Mouse (Mus musculus) macrophage (primary cell): Measurements from ENCODE around the gene Mcoln1. TPM values are rescaled to one million over a fixed set of nuclear protein-coding genes. Genes with fewer than 3 reads are reported as not detected.

Experiments
- H3K27ac ChIP-seq: fragments of 350-480 bp; formaldehyde crosslinking; 2 replicates; pipeline ENCODE4 v1.9.0; 2021
- H3K36me3 ChIP-seq: fragments of 350-480 bp; formaldehyde crosslinking; 2 replicates; pipeline ENCODE4 v1.9.0; 2021; ENCODE audit errors: inconsistent target
- H3K4me3 ChIP-seq: fragments of 350-480 bp; formaldehyde crosslinking; 2 replicates; pipeline ENCODE4 v1.9.0; 2021; ENCODE audit errors: inconsistent target
- H3K79me2 ChIP-seq: fragments of 350-480 bp; formaldehyde crosslinking; 2 replicates; pipeline ENCODE4 v1.9.0; 2021; ENCODE audit errors: inconsistent target
- WGBS: methylation state at CpG from one replicate; pipeline ENCODE4 v1.1.7; 2026; ENCODE audit warnings: inconsistent platforms; ENCODE audit not compliant: missing documents; 5-methylcytosine and 5-hydroxymethylcytosine counted together
- polyA plus RNA-seq: library from polyadenylated mRNA; stranded (reverse); fragments of 250-400 nt; gene quantifications from 3 replicates; pipeline ENCODE4 v1.2.4, GENCODE M21; 2018; ENCODE audit warnings: inconsistent platforms

Gene Mcoln1
- polyA plus RNA-seq, 1 experiment from 2014 or later, result 73.4 TPM

GRCm38 (mm10) chr8:3516450-3517116 is 16.3 kb downstream of the Mcoln1 start:
- H3K4me3 ChIP-seq, result peak overlapping the region; percentile 89
- 1% methylated on average over 34 of the region's 36 CpGs for WGBS
- peaks cover 33% of the 10 kb centered on the region for H3K36me3 ChIP-seq
- H3K27ac ChIP-seq, result peak overlapping the region; percentile 42
- H3K79me2 ChIP-seq, result no peaks in the 10 kb centered on the region

GRCm38 (mm10) chr8:3517117-3517495 is 16.8 kb downstream of the Mcoln1 start:
- Histone ChIP-seq H3K27ac (peak overlapping the region; percentile 42), H3K79me2 (no peaks in the 10 kb centered on the region), H3K4me3 (peak overlapping the region; percentile 89), H3K36me3 (peaks cover 33% of the 10 kb centered on the region)
- WGBS, result 13% methylated on average over 16 of the region's 16 CpGs

DNA sequence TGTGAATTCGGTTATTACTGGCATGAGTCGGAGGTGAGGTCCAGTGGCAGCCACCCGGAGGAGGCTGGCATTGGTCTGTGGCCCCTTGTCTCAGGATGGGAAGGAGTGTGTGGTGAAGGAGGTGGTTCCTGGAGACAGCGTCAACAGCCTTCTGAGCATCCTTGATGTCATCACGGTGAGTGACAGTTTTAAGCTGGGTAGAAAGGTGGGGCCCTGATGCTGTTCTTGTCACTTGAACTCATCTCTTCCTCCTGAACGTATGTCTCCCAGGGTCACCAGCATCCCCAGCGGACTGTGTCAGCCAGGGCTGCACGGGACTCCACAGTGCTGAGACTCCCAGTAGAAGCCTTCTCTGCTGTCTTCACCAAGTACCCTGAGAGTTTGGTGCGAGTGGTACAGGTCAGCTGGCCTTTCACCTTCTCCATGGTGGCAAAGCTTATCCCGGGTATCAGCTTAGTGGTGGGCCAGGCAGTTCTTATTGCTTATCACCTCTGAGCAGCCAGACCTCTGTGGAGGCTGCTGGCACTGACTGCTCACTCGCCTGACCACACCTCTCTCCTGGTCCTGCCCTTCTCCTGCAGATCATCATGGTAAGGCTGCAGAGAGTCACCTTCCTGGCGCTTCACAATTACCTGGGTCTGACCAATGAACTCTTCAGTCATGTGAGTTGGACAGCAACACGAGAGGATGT is 21.9 kb downstream of the Mcoln1 start:
- H3K4me3 ChIP-seq, result no peak overlapping the region
- no peak overlapping the region for H3K27ac ChIP-seq
- peaks cover 48% of the 10 kb centered on the region for H3K36me3 ChIP-seq
- no peaks in the 10 kb centered on the region for H3K79me2 ChIP-seq
- WGBS, result 98% methylated on average over 13 of the region's 13 CpGs

- 59% methylated on average over 5 of the region's 5 CpGs for WGBS
- H3K4me3 ChIP-seq, result no peak overlapping the region
- peaks cover 33% of the 10 kb centered on the region for H3K36me3 ChIP-seq
Observed at GRCm38 (mm10) chr8:3530816-3531215, 30.6 kb downstream of the Mcoln1 start.

GRCm38 (mm10) chr8:3531936-3532335 is 31.7 kb downstream of the Mcoln1 start:
- H3K4me3 ChIP-seq, result no peak overlapping the region
- WGBS, result 97% methylated on average over 18 of the region's 18 CpGs
- peaks cover 35% of the 10 kb centered on the region for H3K36me3 ChIP-seq

More at GRCm38 (mm10) chr8:3530816-3531215, 30.6 kb downstream of the Mcoln1 start:
- Histone ChIP-seq H3K27ac (no peak overlapping the region), H3K79me2 (no peaks in the 10 kb centered on the region)

GRCm38 (mm10) chr8:3536053-3536841 is 36.0 kb downstream of the Mcoln1 start:
- WGBS, result 83% methylated on average over 15 of the region's 15 CpGs
- Histone ChIP-seq H3K79me2 (no peaks in the 10 kb centered on the region), H3K4me3 (no peak overlapping the region), H3K36me3 (peaks cover 61% of the 10 kb centered on the region), H3K27ac (no peak overlapping the region)

More at GRCm38 (mm10) chr8:3531936-3532335, 31.7 kb downstream of the Mcoln1 start:
- Histone ChIP-seq H3K79me2 (no peaks in the 10 kb centered on the region), H3K27ac (no peak overlapping the region)

- no peak overlapping the region for H3K4me3 ChIP-seq
- no peaks in the 10 kb centered on the region for H3K79me2 ChIP-seq
- H3K36me3 ChIP-seq, result peaks cover 54% of the 10 kb centered on the region
- 98% methylated on average over 9 of the region's 9 CpGs for WGBS
- no peak overlapping the region for H3K27ac ChIP-seq
Observed at GRCm38 (mm10) chr8:3536940-3537339, 36.7 kb downstream of the Mcoln1 start.

- no peak overlapping the region for H3K27ac ChIP-seq
- peaks cover 52% of the 10 kb centered on the region for H3K36me3 ChIP-seq
- no peaks in the 10 kb centered on the region for H3K79me2 ChIP-seq
- 93% methylated on average over 12 of the region's 26 CpGs for WGBS
- H3K4me3 ChIP-seq, result no peak overlapping the region
Observed at GRCm38 (mm10) chr8:3537666-3538065, 37.4 kb downstream of the Mcoln1 start.

DNA sequence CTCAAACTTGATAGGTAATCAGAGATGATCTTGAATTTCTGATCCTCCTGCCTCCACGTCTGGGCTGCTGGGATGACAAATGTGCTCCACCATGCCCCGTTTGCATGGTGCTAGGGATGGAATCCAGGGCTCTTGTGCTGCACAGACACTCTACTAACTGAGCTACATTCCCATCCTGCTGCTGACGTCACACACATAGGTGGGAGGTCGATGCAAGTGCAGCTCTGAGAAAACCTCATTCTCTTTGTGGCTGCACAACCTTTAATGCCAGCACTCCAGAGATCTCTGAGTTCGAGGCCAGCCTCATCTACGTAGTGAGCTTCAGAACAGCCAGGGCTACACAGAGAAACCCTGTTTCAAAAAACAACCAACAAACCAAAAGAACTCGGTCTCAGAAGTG is 38.9 kb downstream of the Mcoln1 start:
- no peak overlapping the region for H3K27ac ChIP-seq
- 93% methylated on average over 7 of the region's 7 CpGs for WGBS
- peaks cover 63% of the 10 kb centered on the region for H3K36me3 ChIP-seq
- no peak overlapping the region for H3K4me3 ChIP-seq
- H3K79me2 ChIP-seq, result no peaks in the 10 kb centered on the region

- Histone ChIP-seq H3K27ac (no peak overlapping the region), H3K4me3 (no peak overlapping the region), H3K79me2 (no peaks in the 10 kb centered on the region), H3K36me3 (peaks cover 65% of the 10 kb centered on the region)
- WGBS, result 100% methylated on average over 4 of the region's 4 CpGs
Observed at GRCm38 (mm10) chr8:3540076-3540475, 39.8 kb downstream of the Mcoln1 start.

GRCm38 (mm10) chr8:3546511-3546910 is 46.3 kb downstream of the Mcoln1 start:
- Histone ChIP-seq H3K4me3 (no peak overlapping the region), H3K27ac (no peak overlapping the region), H3K36me3 (peaks cover 16% of the 10 kb centered on the region; the same call in 1 of the 2 replicates), H3K79me2 (no peaks in the 10 kb centered on the region)
- 96% methylated on average over 2 of the region's 2 CpGs for WGBS

- 92% methylated on average over 1 of the region's 1 CpGs for WGBS
- Histone ChIP-seq H3K36me3 (no peaks in the 10 kb centered on the region), H3K79me2 (no peaks in the 10 kb centered on the region), H3K4me3 (no peak overlapping the region), H3K27ac (no peak overlapping the region)
Observed at GRCm38 (mm10) chr8:3552240-3552639, 52.0 kb downstream of the Mcoln1 start.

DNA sequence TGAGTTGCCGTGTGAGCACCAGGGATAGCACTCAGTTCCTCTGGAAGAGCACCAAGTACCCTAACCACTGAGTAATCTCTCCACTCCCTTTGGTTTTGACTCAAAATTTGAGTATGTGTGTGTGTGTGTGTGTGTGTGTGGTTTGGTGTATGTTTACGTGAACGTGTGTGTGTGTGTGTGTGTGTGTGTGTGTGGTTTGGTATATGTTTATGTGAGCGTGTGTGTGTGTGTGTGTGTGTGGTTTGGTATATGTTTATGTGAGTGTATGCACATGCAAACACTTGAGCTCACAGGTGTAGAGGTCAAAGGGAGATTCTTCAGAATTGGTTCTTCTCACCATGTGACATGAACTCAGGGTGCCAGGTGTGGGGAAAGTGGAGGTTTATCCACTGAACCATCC is 55.9 kb downstream of the Mcoln1 start:
- H3K36me3 ChIP-seq, result no peaks in the 10 kb centered on the region
- H3K27ac ChIP-seq, result no peak overlapping the region
- H3K79me2 ChIP-seq, result no peaks in the 10 kb centered on the region
- H3K4me3 ChIP-seq, result no peak overlapping the region
- WGBS, result 64% methylated on average over 4 of the region's 4 CpGs
